Mouse (Mus musculus) urinary bladder, adult 18-20 months (tissue): ENCODE data around the gene Plcg2.
A peak's percentile ranks its signal among the peaks of the same experiment; 100 is the strongest.

Experiments
- DNase-seq, 2 experiments: peaks; one replicate each; pipeline ENCODE4 v3.0.0; 2022; ENCODE audit warnings: low spot score in 2 of 2, mixed read lengths in 2 of 2

Plcg2 gene

DNA sequence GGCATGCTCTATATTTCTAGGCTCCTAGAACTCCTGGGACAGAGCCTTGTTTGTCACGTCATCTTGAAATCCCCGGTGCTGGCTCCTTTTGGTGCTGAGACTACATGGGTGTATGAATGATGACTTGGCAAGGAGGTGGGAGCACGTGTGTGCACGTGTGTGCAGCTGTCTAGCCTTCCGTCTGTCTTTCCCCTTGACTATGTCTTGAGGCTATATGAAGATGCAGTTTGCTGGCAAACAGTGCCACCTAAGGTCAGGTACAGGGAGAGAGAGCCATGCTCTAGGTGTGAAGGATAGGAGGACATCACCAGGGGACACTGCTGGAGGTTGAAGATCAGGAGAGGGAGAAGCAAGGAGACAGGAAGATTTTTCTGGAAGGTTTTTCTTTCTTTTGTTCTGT lies 49.9 kb downstream of the Plcg2 start:
- DNase-seq = no peak

- no peak for DNase-seq
Observed at GRCm38 (mm10) chr8:117548453-117548852, 50.4 kb downstream of the Plcg2 start.

- DNase-seq = no peak
Observed at GRCm38 (mm10) chr8:117550529-117550928, 52.4 kb downstream of the Plcg2 start.

GRCm38 (mm10) chr8:117561014-117561413 lies 62.9 kb downstream of the Plcg2 start:
- DNase-seq = peak; percentile 28 to 34

- DNase-seq = peak in 1 of 2 experiments; percentile 14
Observed at GRCm38 (mm10) chr8:117561735-117562361, 63.8 kb downstream of the Plcg2 start.

DNA sequence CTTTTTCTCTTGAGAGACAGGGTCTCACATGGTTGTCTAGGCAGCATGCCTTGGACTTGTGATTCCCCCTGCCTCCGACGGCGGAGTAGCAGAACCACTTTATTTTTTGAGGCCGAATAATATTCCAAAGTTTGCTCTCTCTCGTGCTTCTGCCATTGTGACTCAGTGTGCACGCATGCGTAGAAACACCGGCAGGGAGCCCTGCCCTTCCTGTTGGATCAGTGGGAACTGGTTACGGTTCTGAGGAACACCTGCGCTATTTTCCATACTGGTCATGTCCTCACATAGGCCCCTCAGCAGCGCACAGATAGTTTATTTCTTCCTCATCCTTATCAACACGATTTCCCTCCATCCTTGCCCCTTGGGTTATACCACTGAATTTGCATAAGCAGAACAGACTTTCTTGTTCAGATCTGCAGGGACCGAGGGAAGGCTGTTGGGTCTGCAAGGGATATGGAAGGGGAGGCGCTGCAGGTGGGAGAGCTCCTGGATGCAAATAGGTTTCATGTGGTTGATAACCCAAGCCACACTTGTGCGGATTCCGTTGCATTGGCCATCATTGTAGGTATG lies 64.4 kb downstream of the Plcg2 start:
- DNase-seq = peak in 1 of 2 experiments; percentile 17

- DNase-seq = peak; percentile 43 to 59
Observed at GRCm38 (mm10) chr8:117569409-117569808, 71.3 kb downstream of the Plcg2 start.

- DNase-seq = no peak
Observed at GRCm38 (mm10) chr8:117576291-117576785, 78.2 kb downstream of the Plcg2 start.

- no peak for DNase-seq
Observed at GRCm38 (mm10) chr8:117577059-117577458, 79.0 kb downstream of the Plcg2 start.

DNA sequence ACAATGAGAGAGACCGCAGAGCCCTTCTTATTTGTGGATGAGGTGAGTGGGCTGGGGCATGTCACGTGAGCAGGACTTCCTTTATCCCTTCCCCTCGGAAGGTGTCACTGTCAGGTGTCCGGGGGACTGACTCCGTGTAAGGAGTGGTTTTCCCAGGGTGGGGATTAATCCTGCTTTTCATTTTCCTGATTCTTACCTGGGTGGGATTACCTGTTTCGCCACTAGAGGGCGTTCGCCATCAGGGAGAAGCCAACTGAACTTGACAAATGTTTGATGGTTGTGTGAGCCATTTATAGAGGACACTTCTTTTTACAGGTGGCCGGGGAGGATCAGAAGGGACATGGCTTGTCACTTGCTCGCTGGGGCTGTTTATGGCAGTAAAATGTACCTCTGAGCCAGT lies 79.8 kb downstream of the Plcg2 start:
- no peak for DNase-seq

DNA sequence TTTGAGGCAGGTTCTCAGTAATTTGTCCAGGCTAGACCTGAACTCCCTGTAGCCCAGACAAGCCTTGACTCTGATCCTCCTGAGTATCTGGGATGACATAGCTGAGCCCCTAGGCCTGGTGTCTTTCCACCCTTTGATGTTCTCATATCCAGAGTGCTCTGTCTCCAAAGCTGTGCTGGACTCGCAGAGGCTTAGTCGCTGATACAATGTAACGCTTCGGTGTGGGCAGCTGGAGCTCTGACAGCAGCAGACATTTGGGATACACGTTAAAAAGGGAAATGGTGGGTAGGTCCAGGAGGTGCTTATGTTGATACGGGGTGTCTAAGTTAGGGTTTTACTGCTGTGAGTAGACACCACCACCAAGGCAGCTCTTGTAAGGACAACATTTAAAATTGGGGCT lies 80.8 kb downstream of the Plcg2 start:
- DNase-seq = no peak

DNA sequence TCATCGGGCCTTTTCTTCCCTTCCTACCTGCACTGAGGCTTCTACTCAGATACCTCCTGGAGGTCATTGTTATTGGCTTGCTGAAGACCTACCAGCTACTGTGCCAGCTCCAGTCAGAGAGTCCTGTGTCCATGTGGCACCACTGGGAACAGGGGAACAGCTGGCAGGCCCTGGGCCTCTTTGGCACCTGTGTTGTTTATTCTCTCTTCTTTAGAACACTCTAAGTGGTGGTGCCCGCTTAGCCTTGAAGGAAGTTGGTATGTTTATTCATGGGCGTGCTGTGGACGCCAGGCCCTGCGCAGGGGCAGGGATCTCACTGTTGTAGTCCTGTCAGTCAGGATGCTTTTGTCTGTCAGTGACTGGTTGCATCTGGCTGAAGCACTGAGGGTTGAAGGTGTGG lies 95.8 kb downstream of the Plcg2 start:
- DNase-seq = no peak

- no peak for DNase-seq
Observed at GRCm38 (mm10) chr8:117595001-117595400, 96.9 kb downstream of the Plcg2 start.

GRCm38 (mm10) chr8:117596777-117597176 lies 98.7 kb downstream of the Plcg2 start:
- no peak for DNase-seq

DNA sequence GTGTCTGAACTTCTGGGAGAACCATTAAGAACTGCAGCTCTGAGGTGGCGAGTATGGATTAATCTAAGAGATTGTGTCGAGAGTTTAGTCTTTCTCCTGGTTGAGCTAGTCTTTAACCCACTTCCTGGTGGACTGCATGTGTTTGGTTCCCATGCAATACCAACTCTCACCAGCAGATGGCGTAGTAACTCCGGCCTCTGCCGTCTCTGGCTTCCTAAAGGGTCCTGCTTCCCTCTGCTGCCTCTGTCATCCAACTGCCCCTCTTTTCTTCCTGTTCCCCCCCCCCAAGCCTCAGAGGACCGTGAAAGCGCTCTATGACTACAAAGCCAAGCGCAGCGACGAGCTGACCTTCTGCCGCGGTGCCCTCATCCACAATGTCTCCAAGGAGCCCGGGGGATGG lies 102.7 kb downstream of the Plcg2 start:
- DNase-seq = no peak

- no peak for DNase-seq
Observed at GRCm38 (mm10) chr8:117604101-117604500, 106.0 kb downstream of the Plcg2 start.

DNA sequence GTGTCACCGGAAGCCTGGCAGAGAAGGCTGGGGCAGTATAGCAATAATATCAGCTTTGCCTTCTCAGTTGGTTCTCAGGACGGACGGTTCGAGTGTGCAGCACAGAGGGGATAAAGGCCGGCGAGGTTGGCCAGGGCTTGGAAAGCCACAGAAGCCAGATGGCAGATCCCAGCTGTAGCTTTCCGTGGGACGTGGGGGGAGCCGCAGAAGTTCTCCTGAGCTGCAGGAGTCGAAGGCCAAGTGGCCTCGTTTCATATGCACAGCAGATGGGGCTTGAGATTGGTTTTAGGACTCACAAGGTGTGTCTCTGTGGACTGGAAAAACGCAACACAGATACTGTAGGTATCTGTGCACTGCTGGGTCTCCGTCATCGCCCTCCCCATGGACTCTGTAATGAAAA lies 106.6 kb downstream of the Plcg2 start:
- DNase-seq = no peak

DNA sequence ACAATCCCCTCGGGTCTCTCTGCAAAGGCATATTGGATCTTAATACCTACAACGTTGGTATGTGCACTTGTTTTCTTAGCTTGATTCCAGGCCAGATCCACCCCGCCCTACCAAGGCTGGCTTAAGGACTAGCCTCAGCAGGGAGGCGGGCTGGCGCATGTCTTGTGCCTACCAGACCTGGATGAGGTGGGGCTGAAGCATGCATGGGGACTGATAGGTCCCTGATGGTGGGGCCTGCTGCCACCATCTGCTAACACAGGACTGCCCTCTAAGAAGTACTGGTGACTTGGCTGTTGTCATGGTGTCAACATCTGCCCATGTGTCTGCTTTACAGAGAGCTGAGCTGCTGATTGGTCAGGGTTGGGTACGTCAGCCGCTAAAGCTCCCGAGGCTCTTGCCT lies 107.1 kb downstream of the Plcg2 start:
- DNase-seq = no peak

DNA sequence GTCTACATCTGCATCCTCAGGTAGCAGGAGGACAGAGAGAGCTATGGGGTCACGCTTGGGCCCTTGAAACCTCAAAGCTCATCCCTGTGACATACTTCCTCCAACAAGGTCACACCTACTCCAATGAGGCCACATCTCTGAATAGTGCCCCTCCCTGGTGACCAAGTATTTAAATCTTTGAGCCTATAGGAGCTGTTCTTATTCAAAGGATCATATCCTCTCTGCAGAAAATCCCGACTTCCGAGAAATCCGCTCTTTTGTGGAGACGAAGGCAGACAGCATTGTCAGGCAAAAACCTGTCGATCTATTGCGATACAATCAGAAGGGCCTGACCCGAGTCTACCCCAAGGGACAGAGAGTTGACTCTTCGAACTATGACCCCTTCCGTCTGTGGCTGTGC lies 112.4 kb downstream of the Plcg2 start:
- no peak for DNase-seq

GRCm38 (mm10) chr8:117612861-117613260 lies 114.8 kb downstream of the Plcg2 start:
- no peak for DNase-seq

DNA sequence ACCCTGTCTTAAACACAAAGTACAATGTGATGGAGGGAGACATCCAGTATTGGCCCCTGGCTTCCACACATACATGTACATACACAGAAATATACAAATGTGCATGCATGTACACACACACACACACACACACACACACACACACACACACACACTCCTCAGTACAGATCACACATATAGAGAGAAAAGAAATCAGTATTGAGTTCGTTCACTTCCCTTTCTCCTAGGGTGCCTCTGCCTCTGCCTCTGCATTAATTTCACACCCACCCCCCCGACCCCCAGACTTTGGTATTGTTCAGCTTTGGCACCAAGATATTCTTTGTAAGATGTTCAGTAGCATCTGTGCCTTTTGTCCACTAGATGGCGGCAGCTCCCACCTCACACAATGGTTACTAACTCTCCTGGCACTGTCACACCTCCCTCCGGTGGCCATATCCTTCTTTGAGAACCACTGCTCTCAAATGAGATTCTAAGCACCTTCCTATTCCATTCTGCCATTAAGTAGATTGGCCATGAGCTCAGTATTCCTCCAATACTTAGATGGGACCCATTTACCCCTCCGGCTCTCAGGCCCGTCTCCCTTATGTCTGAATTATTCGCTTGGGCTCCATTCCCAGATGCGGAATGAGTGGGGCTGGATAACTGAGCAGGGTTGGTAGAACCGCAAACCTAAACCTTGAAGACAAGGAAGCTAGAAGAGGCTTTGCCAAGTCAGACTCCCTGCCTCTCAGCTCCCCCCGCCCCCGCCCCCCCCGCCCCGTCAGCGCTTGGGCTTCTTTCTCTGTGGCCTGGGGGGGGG lies 128.1 kb downstream of the Plcg2 start:
- no peak for DNase-seq

DNA sequence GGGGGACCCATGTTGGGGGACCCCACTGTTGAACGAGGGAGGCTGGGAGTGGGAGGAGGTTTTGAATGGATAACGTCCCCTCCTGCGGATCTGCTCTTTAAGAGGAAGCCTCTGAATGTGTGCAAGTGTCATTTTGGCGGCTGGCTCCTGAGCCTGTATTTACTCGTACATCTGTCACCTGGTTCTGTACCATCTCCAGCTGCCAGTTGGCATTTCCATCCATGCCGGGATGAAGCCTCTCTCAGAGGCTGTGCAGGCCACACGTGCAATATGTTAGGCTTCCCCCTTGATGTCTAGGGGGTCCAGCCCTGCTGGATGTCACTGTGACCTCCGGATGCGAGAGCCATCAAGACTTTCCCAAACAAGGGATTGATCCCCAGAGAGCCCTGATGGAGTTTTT lies 129.0 kb downstream of the Plcg2 start:
- no peak for DNase-seq

GRCm38 (mm10) chr8:117632532-117632931 lies 134.4 kb downstream of the Plcg2 start:
- no peak for DNase-seq
